Mouse (Mus musculus) limb, embryonic 12.5 days (tissue): Measurements from ENCODE around the gene Prpf31. TPM values are rescaled to one million over a fixed set of nuclear protein-coding genes. Genes with fewer than 3 reads are reported as not detected.

Experiments used
- ATAC-seq: fragments of 200-750 bp; cut with Nextera tagmentation; 2 replicates; pipeline ENCODE4 v1.8.0; 2017; ENCODE audit warnings: low read depth, moderate TSS enrichment; ENCODE audit not compliant: insufficient number of reproducible peaks, insufficient read depth, low FRiP score, low TSS enrichment
- H3K27ac ChIP-seq: fragments of 300-500 bp; sonication (generic); 2 replicates; pipeline ENCODE4 v1.5.1; 2016; ENCODE audit warnings: mild to moderate bottlenecking, moderate library complexity
- H3K27me3 ChIP-seq: fragments of 300-500 bp; sonication (generic); 2 replicates; pipeline ENCODE4 v1.6.1; 2016; ENCODE audit warnings: mild to moderate bottlenecking, moderate library complexity
- H3K36me3 ChIP-seq: fragments of 300-500 bp; sonication (generic); 2 replicates; pipeline ENCODE4 v1.6.1; 2016; ENCODE audit warnings: mild to moderate bottlenecking, moderate library complexity
- H3K4me1 ChIP-seq: fragments of 300-500 bp; sonication (generic); replicated peaks from 2 replicates; pipeline ENCODE4 v1.6.1; 2016
- H3K4me2 ChIP-seq: fragments of 300-500 bp; sonication (generic); 2 replicates; pipeline ENCODE4 v1.6.1; 2016; ENCODE audit warnings: mild to moderate bottlenecking, moderate library complexity
- H3K4me3 ChIP-seq: fragments of 300-500 bp; sonication (generic); replicated peaks from 2 replicates; pipeline ENCODE4 v1.5.1; 2016; ENCODE audit warnings: mild to moderate bottlenecking
- H3K9ac ChIP-seq: fragments of 300-500 bp; sonication (generic); replicated peaks from 2 replicates; pipeline ENCODE4 v1.6.1; 2016; ENCODE audit warnings: mild to moderate bottlenecking, moderate library complexity
- H3K9me3 ChIP-seq: fragments of 300-500 bp; sonication (generic); 2 replicates; pipeline ENCODE4 v1.6.1; 2016; ENCODE audit warnings: mild to moderate bottlenecking, moderate library complexity
- WGBS: fragments of 180-500 bp; shearing (Covaris S2); methylation state at CpG from one replicate; pipeline ENCODE4 v1.1.7; 2016; 5-methylcytosine and 5-hydroxymethylcytosine counted together
- polyA plus RNA-seq: library from polyadenylated mRNA; unstranded; fragments of >200 nt; fragmentation: Nextera tagmentation; extraction: Ambion mirVana; gene quantifications from 2 replicates; pipeline ENCODE4 v1.2.1, GENCODE M21; 2016

Prpf31 gene
- polyA plus RNA-seq, 1 experiment from 2014 or later, result 133 TPM

DNA sequence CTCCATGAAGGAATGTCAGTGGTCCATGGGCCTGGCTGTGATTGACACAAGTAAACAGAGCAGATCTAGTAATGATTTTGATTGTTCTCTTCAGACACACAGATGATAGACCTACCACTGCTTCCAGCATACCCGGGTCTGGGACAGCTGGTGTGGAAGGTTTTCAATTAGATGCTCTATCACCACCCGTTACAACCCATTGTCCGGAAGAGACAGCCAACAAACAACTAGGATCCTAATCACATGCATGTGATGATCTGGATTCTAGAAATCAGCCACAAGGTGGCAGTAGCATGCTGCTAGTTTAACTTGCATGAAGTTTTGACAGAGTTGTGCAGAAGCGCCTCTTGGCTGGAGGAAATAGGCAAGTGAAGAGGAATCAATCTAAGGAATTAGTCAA is 28.7 kb upstream of the Prpf31 start:
- H3K27me3 ChIP-seq, result no peaks in the 10 kb centered on the region
- no peak overlapping the region for H3K9ac ChIP-seq
- no peaks in the 10 kb centered on the region for H3K36me3 ChIP-seq
- no peak overlapping the region for H3K27ac ChIP-seq
- H3K4me2 ChIP-seq, result no peak overlapping the region
- H3K9me3 ChIP-seq, result no peaks in the 10 kb centered on the region
- no peak; the same call in 1 of the 2 replicates for ATAC-seq
- H3K4me3 ChIP-seq, result no peak overlapping the region
- 20% methylated on average over 4 of the region's 4 CpGs for WGBS
- no peaks in the 10 kb centered on the region for H3K4me1 ChIP-seq

- no peaks in the 10 kb centered on the region for H3K36me3 ChIP-seq
- no peaks in the 10 kb centered on the region for H3K4me1 ChIP-seq
- no peak overlapping the region for H3K4me3 ChIP-seq
- no peak for ATAC-seq
- H3K4me2 ChIP-seq, result no peak overlapping the region
- no peak overlapping the region for H3K9ac ChIP-seq
- H3K27ac ChIP-seq, result no peak overlapping the region
- no peaks in the 10 kb centered on the region for H3K27me3 ChIP-seq
- WGBS, result 15% methylated on average over 2 of the region's 2 CpGs
- H3K9me3 ChIP-seq, result no peaks in the 10 kb centered on the region
These were observed 23.0 kb upstream of the Prpf31 start for GRCm38 (mm10) chr7:3606798-3607197.

GRCm38 (mm10) chr7:3607391-3607790 is 22.4 kb upstream of the Prpf31 start:
- ATAC-seq, result no peak
- no peak overlapping the region for H3K4me2 ChIP-seq
- 72% methylated on average over 6 of the region's 6 CpGs for WGBS
- no peak overlapping the region for H3K27ac ChIP-seq
- H3K9ac ChIP-seq, result no peak overlapping the region
- H3K36me3 ChIP-seq, result no peaks in the 10 kb centered on the region
- no peaks in the 10 kb centered on the region for H3K27me3 ChIP-seq
- no peak overlapping the region for H3K4me3 ChIP-seq
- no peaks in the 10 kb centered on the region for H3K4me1 ChIP-seq
- no peaks in the 10 kb centered on the region for H3K9me3 ChIP-seq

DNA sequence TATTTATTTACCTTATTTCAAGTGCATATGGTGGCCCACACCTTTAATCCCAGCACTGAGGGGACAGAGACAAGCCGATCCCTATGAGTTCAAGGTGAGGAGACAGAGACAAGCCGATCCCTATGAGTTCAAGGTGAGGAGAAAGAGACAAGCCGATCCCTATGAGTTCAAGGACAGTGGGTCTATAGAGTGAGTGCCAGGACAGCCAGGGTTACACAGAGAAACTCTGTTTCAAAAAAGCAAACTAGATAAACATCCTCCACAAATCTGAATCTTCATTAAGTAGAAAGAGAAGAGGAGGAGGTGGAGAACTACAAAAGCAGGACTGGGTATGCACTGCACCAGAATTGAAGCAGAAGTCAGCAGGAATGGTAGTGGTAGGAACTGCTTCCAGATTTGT is 21.1 kb upstream of the Prpf31 start:
- Histone ChIP-seq H3K4me3 (no peak overlapping the region), H3K27me3 (no peaks in the 10 kb centered on the region), H3K9ac (no peak overlapping the region), H3K4me2 (no peak overlapping the region), H3K27ac (no peak overlapping the region), H3K4me1 (no peaks in the 10 kb centered on the region), H3K9me3 (no peaks in the 10 kb centered on the region), H3K36me3 (no peaks in the 10 kb centered on the region)
- WGBS, result 90% methylated on average over 3 of the region's 3 CpGs
- no peak for ATAC-seq

DNA sequence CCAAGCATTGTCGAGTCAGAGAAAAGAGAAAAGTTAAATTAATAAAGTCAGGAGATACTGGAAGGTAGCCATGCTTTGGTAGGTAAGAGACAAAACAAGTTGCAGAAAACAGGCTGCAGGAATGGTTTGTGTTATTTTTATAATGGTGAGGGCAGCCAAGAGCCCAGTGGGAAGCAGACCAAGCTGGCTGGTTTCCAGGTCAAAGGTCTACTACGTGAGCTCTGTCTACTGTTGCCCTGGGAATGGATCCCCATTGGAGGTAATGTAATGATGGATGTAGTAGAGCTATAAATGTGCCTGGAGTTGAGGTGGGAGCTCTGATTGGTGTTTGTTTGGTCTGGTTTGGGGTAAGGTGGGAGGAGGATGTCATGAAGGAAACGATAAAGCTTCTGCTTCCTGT is 20.7 kb upstream of the Prpf31 start:
- no peak overlapping the region for H3K27ac ChIP-seq
- ATAC-seq, result no peak
- no peaks in the 10 kb centered on the region for H3K4me1 ChIP-seq
- 46% methylated on average over 3 of the region's 3 CpGs for WGBS
- no peaks in the 10 kb centered on the region for H3K36me3 ChIP-seq
- no peak overlapping the region for H3K4me3 ChIP-seq
- no peaks in the 10 kb centered on the region for H3K27me3 ChIP-seq
- H3K9ac ChIP-seq, result no peak overlapping the region
- H3K9me3 ChIP-seq, result no peaks in the 10 kb centered on the region
- no peak overlapping the region for H3K4me2 ChIP-seq

GRCm38 (mm10) chr7:3610437-3610836 is 19.3 kb upstream of the Prpf31 start:
- WGBS, result 93% methylated on average over 3 of the region's 3 CpGs
- H3K27me3 ChIP-seq, result no peaks in the 10 kb centered on the region
- H3K4me2 ChIP-seq, result no peak overlapping the region
- no peak overlapping the region for H3K4me3 ChIP-seq
- H3K9me3 ChIP-seq, result no peaks in the 10 kb centered on the region
- no peaks in the 10 kb centered on the region for H3K4me1 ChIP-seq
- no peak overlapping the region for H3K9ac ChIP-seq
- no peak for ATAC-seq
- H3K27ac ChIP-seq, result no peak overlapping the region
- no peaks in the 10 kb centered on the region for H3K36me3 ChIP-seq

DNA sequence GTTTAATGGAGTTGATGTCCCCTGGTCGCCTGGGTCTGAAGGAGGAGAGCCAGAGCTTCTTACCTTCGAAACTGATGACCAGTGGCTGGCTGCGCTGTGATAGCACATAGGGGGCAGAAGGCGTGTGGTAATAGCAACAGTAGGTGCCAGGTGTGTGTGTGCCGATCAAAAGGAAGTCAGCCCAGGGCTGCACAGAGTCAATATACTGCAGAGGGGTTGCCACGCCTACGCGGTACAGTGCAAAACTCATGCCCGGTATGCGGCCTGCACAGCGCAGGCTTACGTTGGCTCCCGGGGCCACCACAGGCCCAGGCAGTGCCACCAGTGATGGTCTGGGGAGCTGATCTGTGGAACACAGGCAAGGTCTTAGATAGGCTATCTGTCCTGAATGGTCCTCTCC is 18.8 kb upstream of the Prpf31 start:
- WGBS, result 87% methylated on average over 13 of the region's 13 CpGs
- H3K4me1 ChIP-seq, result no peaks in the 10 kb centered on the region
- no peaks in the 10 kb centered on the region for H3K36me3 ChIP-seq
- H3K9ac ChIP-seq, result no peak overlapping the region
- H3K4me3 ChIP-seq, result no peak overlapping the region
- H3K27me3 ChIP-seq, result no peaks in the 10 kb centered on the region
- no peak for ATAC-seq
- H3K4me2 ChIP-seq, result no peak overlapping the region
- H3K9me3 ChIP-seq, result no peaks in the 10 kb centered on the region
- no peak overlapping the region for H3K27ac ChIP-seq

- no peaks in the 10 kb centered on the region for H3K27me3 ChIP-seq
- no peak overlapping the region for H3K4me3 ChIP-seq
- H3K36me3 ChIP-seq, result peaks cover 4% of the 10 kb centered on the region
- peaks cover 7% of the 10 kb centered on the region for H3K4me1 ChIP-seq
- no peak overlapping the region for H3K27ac ChIP-seq
- WGBS, result 80% methylated on average over 3 of the region's 3 CpGs
- no peak for ATAC-seq
- H3K4me2 ChIP-seq, result no peak overlapping the region
- no peaks in the 10 kb centered on the region for H3K9me3 ChIP-seq
- no peak overlapping the region for H3K9ac ChIP-seq
These were observed 15.8 kb upstream of the Prpf31 start for GRCm38 (mm10) chr7:3614021-3614420.

- no peak within 1 kb of the TSS for H3K4me2 ChIP-seq
- no peaks in the 10 kb centered on the region for H3K9me3 ChIP-seq
- peaks cover 7% of the 10 kb centered on the region for H3K4me1 ChIP-seq
- 86% methylated on average over 4 of the region's 4 CpGs for WGBS
- H3K27me3 ChIP-seq, result no peaks in the 10 kb centered on the region
- no peak within 1 kb of the TSS for H3K9ac ChIP-seq
- no peak for ATAC-seq
- peaks cover 24% of the 10 kb centered on the region for H3K36me3 ChIP-seq
- no peak within 1 kb of the TSS for H3K27ac ChIP-seq
- peak within 1 kb of the TSS; percentile 78 for H3K4me3 ChIP-seq
These were observed 13.8 kb upstream of the Prpf31 start, which contains the start of gene Oscar for GRCm38 (mm10) chr7:3616057-3616388. TSS of gene Oscar (minus strand) at chr7:3616157.

DNA sequence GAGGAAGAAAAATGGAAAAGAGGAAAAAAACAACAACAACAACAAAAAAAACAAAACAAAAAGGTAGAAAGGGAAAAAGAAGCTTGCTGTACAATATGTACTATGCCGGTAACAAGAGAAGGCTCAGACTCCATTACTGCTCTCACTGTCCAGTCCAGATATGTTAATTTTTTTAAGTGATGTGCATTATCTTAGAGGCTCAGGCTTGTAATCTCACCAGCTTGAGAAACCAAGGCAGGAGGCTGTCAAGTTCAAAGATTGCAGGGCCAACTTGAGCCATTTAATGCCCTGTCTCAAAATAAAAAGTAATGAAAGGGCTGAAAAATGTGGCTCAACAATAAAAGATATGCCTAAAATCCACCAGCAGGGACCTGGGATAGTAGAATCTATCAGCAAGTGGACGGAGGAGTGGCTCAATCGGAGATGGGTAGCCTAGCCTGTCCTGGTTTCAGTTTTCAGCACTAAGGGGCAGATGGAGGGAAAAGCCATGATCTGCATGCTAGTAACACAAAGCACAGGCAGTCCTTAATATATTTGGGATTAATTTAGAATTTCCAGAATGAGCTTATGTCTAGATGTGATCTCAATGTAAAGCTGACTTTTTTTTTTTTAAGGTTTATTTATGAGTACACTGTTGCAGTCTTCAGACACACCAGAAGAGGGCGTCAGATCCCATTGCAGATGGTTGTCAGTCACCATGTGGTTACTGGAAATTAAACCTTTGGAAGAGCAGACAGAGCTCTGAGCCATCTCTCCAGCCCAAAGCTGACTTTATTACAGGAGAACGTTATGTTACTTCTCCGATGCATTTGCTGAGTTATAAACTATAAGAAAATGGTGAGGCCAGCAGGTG is 13.2 kb upstream of the Prpf31 start:
- no peaks in the 10 kb centered on the region for H3K27me3 ChIP-seq
- H3K27ac ChIP-seq, result no peak overlapping the region
- no peaks in the 10 kb centered on the region for H3K9me3 ChIP-seq
- WGBS, result 41% methylated on average over 6 of the region's 6 CpGs
- H3K9ac ChIP-seq, result no peak overlapping the region
- no peak overlapping the region for H3K4me2 ChIP-seq
- peak overlapping the region; percentile 78 for H3K4me3 ChIP-seq
- H3K4me1 ChIP-seq, result peaks cover 7% of the 10 kb centered on the region
- peaks cover 30% of the 10 kb centered on the region for H3K36me3 ChIP-seq
- no peak; the same call in 1 of the 2 replicates for ATAC-seq

DNA sequence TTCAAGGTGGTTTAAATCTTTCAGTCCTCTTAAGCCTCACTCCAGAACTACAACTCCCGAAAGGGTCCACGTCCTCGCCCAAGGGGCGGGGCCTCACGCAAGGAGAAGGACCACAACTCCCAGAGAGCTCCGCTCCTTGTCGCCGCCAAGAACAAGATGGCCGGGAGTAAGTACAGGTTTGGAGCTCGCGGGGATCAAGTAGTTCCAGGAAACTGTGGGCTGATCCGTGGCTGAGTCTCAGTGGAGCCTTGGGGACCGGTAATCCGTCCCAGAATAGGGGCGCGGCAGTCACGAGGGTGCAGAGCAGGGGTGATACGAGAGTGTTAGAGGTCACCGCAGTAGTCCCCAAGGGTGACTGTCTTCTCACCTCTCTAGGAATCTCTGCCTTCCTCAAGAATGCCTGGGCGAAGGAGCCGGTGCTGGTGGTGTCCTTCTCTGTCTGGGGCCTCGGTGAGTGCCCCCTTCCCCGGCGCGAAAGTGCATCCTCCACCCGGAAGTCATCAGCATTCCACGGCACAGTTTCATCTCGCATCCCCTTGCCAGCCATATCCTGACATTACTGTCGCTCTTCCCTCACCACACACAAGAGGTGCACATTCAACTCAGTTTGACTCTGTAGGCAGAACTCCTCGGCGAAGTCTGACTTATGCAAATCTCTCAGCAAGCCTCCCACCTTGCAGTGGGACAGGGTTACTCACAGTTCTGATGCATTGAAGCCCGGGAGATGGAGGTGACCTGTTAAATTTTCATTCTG is 12.4 kb upstream of the Prpf31 start, which contains the start of gene Ndufa3:
Ndufa3 (plus strand) TSS at position 132 of the 754 bp plus-strand sequence.
- Histone ChIP-seq H3K9me3 (no peaks in the 10 kb centered on the region), H3K27ac (peak within 1 kb of the TSS; percentile 69), H3K4me3 (peak within 1 kb of the TSS; percentile 78), H3K9ac (peak within 1 kb of the TSS; percentile 87), H3K36me3 (peaks cover 38% of the 10 kb centered on the region), H3K4me1 (peaks cover 7% of the 10 kb centered on the region), H3K4me2 (peak within 1 kb of the TSS; percentile 87), H3K27me3 (no peaks in the 10 kb centered on the region)
- peak; percentile 93 for ATAC-seq
- WGBS, result under 1% methylated on average over 32 of the region's 32 CpGs
